Mouse (Mus musculus) ovary, postnatal 36 days (tissue): ENCODE results near the gene Ifnk.

Experiments used
- DNase-seq: peaks from one replicate; pipeline ENCODE4 v3.0.0; 2022; ENCODE audit warnings: low spot score, mixed read lengths

Ifnk gene

DNA sequence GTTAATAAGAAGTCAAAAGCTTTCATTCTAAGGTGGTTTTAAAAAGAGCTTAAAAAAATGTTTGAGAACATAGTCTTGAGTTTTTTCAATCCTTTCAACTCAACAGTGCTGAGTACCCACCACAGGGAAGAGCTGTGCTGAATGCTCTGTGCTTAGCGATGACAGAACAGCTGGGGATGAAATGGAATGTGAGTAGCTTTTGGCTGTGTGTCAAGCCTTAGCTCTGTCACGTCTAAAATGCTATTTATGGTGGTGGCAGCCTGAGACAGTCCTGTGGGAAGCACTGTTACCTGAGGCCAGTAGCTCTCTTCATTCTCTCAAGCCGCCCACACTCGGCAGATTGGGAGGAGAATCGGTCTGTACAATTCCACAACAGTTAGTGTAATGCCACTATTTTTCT lies 37.9 kb downstream of the Ifnk start:
- DNase-seq: no peak

DNA sequence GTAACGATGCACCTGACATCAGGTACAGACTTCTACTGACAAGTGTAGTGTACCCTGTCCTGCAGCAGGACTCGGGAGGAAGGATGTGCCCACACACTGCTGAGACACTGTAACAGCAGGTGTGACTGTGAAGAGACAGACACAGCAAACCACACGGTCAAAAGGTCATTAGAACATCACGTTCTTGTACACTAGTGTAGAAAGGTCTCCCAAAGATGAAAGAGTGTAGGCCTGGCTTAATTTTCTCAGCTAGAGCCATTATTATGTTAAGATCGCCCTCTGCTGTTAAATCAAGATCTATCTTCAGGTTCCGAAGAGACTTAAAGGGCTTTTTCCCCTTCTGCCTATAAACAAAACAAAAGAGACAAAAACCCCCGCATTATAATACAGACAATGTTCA lies 40.9 kb downstream of the Ifnk start:
- no peak for DNase-seq

DNA sequence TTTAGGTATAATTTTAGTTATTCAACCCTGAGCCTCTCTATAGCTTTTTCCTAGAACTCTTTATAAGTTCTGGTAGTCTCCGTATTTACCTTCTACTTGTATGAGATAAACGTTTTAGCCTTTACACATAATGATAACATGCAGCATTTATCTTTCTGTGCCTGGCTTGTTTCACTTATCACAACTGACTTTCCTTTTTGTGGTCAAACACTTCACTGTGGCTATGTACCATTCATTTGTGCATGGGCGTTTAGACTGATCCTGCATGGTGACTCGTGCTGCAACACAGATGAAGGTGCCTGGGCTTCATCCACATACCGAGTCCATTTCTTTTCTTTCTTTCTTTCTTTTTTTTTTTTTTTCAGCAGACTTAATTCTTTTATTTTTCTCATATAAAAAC lies 49.8 kb downstream of the Ifnk start:
- DNase-seq: no peak
